Mouse (Mus musculus) left cerebral cortex, postnatal 25 days (tissue): ENCODE data around the gene Tpr. TPM values are rescaled to one million over a fixed set of nuclear protein-coding genes. Genes with fewer than 3 reads are reported as not detected.

Experiments
- DNase-seq, 2 experiments: peaks; one replicate each; pipeline ENCODE4 v3.0.0; 2022; ENCODE audit warnings: low spot score in 2 of 2, mixed read lengths in 1 of 2
- intact Hi-C: fragments of 180-260 bp; cut with DNase I; formaldehyde crosslinking; loops from one replicate; pipeline ENCODE4 v1.15.1; 2025
- total RNA-seq, 2 experiments: library from RNA; stranded (reverse); gene quantifications; 2 replicates each; pipeline ENCODE4 v1.2.3; 2021

The Tpr gene
- total RNA-seq: 100 to 1,000 TPM in 1 of 2 experiments, 10 to 100 TPM in 1; 96.8 to 111 TPM

DNA sequence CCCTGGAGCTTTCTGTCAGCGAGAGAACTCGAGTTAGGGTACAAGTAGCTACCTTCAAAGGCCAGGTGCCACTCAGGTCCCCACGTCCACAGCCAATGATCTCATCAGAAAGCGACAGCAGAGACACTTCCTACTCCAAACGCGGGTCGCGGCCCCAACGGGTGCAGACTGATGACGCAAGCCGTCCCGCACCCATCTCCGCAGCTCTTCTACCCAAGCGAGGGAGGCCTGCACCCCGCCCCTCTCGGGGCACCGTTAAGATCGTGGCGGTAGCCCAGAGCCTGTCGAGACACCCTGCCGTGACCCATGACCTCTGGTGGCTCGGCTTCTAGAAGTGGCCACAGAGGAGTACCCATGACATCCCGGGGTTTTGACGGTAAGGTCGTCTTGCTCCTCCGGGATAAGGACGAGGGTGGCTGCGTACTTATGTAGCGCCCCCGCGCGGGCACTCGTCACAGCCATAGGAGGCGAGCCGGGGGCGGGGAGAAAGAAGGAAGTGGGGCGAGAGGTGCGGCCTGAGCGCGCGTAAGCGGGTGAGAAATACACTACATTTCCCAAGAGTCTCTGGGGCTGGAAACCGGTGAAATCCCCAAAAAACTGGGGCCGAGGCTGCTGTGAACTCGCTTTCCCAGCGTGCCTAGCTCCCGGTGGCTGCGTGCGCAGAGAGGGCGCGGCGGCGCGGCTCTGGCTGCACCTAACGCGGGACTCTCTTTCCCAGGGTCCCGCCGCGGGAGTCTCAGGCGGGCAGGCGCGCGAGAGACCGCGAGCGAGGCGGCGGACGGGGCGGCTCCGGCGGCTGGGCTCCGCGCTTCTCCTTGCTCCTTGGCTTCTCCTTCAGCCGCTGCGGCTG is at the start of gene Tpr, which contains the start of gene Odr4:
Gene Tpr (plus strand): TSS at position 201 of the 850 bp plus-strand sequence.
Gene Odr4 (minus strand): TSS at position 443 of the 850 bp plus-strand sequence.
- intact Hi-C loops: loop anchor here (10.0 kb wide), 2 partner anchors 1032 to 1362 kb away; partner anchors contain the start of genes Edem3, Swt1 and Trmt1l
- peak; percentile 100 for DNase-seq

DNA sequence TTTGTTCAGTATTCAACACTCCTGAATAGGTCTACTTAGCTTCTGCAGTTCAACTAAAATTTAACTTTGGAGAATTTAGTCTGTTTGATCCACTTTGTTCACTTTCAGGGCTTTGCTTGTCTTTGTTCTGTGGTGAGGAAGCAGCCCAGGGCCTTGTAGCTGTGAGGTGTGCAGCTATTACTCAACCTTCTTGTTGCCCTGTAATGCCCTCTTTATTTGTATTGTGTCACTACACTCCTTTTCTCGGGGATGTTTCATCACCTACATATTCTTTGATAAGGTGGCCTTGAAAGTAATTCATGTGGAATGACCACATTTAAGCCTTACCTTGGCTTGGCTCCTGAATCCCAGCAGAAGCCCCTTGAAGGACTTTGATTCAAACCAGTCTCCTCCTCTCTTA is 31.8 kb upstream of the Tpr start:
- intact Hi-C loops: no loop called here
- DNase-seq: no peak

DNA sequence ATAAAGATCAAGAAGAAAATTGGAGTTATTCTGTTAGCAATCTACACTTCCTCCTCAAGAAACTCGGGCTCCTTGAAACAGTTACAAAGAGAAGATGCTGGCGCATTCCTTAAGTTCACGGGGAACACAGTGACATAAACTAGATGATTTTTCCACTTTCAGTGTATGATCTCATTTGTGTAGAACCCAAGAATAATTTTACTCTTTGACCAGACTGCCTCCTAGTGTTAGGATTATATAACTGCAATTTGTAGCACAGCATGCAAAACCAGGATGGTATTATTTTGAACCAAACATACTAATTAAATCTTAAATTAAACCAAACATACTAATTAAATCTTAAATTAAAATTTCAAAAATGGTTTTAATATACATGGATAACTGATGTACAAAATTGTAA is 19.7 kb upstream of the Tpr start:
- intact Hi-C loops: loop anchor here (5.0 kb wide), 1 partner anchor 541 kb away; no protein-coding TSS in a partner anchor

DNA sequence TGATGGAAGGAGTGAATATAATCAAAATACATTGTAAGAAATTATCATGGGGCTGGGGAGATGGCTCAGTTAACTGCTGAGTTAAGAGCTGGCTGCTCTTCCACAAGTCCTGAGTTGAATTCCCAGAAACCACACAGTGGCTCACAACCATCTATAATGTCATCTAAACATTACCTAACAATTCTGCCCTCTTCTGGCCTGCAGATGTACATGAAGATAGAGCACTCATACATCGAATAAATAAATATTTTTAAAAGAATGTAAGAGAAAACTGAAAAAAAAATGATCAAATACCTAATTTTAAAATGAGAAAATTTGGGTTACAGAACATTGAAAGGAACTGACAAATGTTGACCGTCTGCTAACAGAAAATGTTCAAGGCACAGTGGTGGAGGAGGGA is 18.4 kb upstream of the Tpr start:
- intact Hi-C loops: loop anchor here (5.0 kb wide), 1 partner anchor 542 kb away; no protein-coding TSS in a partner anchor
- DNase-seq: no peak

More for the DNA sequence above, 19.7 kb upstream of the Tpr start:
- DNase-seq: no peak

DNA sequence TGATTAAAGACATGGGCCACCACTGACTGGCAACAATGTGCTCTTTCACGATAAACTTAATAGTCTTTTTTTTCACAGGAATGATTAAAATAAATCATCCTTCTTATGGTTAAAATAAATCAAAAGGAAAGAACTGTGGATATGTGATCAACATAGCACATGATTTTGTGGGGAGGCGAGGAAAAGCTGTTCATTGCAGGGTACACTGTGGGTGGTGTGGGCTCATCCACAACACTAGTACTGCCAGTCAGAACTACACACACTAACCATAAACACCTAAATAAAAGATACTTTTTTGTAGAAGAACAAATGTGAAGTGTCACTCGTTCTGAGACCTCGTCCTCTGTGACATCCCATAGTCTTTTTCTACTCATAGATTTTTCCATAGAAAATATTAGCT is 8.5 kb upstream of the Tpr start:
- intact Hi-C loops: no loop called here
- DNase-seq: peak in 1 of 2 experiments; percentile 21

DNA sequence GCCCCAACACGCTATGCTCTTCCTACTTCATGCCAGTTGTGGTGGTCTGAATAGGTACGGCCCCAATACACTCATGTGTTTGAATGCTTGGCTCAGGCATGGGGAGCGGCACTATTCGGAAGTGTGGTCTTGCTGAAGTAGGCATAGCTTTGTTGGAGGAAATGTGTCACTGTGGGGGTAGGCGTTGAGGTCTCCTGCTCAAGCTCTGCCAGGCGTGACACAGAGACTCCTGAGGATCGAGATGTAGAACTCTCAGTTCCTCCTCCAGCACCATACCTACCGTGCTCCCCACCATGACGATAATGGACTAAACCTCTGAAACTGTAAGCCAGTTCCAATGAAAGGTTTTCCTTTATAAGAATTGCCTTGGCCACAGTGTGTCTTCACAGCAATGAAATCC is 5.1 kb upstream of the Tpr start:
- intact Hi-C loops: no loop called here
- DNase-seq: no peak

DNA sequence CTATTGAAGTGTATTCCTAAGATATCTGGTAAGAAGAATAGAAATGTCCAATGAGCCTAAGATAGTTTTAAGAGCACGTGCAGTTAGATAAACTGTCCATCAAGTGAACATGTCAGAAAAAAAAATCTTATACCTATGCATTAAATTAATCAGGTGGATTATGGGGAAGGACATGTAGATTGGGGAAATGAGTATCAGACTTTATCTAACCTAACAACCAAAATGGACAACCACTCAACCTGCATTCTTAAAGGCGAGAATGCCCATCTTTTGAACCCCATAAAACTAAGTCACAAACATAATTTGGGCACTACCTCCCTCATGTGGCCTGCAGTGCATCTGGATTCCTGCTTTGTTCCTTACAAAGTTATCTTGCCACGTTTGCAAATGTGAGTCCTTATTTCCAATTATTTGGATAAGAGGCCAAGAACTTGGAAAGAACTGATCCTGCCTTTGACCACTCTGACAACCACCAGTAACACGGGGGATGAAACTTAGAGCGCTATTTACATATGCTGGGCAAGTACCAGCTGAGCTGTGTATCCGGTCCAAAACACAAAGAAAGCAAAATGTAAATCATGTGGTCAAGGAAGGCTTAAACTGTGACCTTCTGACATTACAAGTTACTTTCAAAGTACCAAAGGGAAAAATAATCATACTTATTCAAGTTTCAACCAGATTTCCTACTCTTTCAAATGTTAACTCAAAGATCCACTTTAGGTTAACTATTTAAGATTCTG is 3.1 kb upstream of the Tpr start:
- intact Hi-C loops: loop anchor here (10.0 kb wide), 2 partner anchors 1035 to 1365 kb away; partner anchors contain the start of genes Edem3, Swt1 and Trmt1l
- no peak for DNase-seq

DNA sequence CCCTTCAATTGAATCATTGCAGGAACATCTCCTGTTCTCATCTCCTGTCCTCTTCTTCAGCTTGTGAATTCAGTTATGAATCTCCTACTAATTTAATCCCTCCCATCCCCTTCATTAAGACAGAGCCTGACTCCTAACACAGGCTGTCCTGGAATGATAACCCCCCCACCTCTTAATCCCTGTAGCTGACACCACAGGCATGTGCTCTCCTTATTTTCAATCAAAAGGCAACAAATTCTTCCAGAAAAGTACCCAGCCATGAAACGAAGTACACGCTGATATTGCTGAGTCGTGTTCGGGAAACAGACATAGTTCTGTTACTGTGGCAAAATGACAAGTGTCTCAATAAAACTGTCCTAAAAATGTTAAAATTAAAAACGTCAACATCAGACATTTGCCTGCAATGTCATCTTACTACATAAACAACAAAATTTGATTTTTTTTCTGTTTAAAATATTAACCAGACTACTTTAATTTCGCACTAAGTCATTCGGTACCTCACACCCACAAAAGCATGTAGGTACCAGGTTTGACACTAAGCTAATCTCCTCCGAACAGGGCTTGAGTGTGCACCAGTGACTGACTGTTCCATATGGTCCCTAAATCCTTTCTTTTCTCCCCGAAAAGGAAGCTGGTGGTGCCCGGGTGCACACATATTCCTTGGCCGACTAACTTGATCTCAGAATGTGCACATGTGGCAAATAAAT is 554 bp upstream of the Tpr start:
- no peak for DNase-seq
- intact Hi-C loops: loop anchor here (10.0 kb wide), 2 partner anchors 1033 to 1363 kb away; partner anchors contain the start of genes Edem3, Swt1 and Trmt1l

DNA sequence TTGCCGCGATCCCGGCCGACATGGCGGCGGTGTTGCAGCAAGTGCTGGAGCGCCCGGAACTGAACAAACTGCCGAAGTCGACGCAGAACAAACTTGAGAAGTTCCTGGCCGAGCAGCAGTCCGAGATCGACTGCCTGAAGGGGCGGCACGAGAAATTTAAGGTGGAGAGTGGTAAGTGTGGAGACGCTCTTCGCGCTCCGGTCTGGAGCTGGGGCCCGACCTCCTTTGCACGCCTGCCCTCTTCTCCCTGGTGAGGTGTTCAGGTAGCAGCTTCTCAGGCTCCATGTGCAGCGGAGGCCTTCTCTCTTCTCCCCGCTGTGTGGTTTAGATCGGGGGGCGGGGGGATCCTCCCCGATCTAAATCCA is 832 bp downstream of the Tpr start:
- DNase-seq: no peak
- intact Hi-C loops: loop anchor here (10.0 kb wide), 2 partner anchors 1031 to 1361 kb away; partner anchors contain the start of genes Edem3, Swt1 and Trmt1l

DNA sequence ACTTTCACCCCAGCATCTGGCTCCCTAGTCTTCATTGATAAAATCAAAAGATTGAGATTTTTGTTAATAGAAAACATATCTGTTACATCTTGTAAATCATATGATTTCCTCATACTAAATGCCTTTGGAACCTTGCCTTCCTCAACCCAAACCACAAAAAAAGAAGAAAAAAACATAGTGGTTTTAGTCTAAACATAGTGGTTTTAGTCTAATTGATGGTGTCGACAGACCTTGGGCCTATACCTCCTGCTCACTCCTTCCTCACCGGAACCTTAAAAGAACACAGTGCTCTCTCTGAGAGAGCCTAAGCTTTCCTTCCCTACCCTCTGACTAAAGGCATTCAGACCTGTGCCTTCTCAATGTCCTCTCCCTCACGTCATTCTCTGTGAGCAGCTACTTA is 3.4 kb downstream of the Tpr start:
- intact Hi-C loops: loop anchor here (10.0 kb wide), 2 partner anchors 1029 to 1359 kb away; partner anchors contain the start of genes Edem3, Swt1 and Trmt1l
- DNase-seq: no peak

DNA sequence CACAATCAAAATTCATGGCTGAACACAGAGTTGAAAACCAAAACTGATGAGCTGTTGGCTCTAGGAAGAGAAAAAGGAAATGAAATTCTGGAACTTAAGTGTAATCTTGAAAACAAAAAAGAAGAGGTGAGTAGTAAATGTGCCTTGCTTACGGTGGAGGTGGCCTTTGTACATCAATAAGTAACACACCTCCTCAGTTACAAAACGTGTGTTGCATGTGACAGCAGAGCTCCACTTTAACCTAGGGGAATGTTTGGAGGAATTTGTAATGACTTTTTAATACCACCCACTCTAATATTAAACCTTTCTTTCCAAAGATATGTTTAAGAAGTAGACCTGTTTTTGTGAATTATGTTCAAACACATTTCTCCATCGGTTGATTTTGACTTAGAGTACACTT is 11.3 kb downstream of the Tpr start:
- no peak for DNase-seq
- intact Hi-C loops: no loop called here

DNA sequence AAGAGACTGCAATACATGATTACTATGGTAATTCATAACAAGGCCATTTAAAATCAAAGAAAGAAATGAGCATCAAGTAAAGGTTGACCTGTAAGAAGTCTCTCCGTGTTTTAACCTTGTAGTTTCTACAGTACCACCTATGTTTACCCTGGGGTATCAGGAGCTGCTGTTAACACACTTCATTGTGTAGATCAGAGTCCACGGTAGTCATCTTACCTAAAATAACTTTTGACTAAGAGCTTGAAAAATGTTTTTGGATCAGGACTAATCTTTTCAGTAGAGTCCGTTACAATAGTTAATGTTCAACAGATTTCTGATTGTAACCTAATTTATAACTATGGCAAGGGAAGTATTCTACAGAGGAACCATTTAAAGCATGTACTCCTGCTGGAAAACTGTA is 11.9 kb downstream of the Tpr start:
- DNase-seq: no peak
- intact Hi-C loops: no loop called here

DNA sequence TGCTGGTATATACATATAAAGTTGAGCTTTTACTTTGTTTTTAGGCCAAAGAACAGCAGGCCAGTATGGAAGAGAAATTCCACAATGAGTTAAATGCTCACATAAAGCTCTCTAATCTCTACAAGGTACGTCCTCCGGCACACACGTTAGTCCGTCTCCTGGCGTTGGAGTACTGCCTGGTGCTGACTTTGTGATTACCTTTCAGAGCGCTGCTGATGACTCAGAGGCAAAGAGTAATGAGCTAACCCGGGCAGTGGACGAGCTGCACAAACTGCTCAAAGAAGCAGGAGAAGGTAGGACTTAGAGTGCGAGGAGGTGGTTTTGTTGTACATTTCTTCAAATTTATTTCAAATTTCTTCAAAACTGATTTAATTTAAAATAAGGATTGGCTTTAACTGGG is 14.6 kb downstream of the Tpr start:
- no peak for DNase-seq
- intact Hi-C loops: no loop called here

DNA sequence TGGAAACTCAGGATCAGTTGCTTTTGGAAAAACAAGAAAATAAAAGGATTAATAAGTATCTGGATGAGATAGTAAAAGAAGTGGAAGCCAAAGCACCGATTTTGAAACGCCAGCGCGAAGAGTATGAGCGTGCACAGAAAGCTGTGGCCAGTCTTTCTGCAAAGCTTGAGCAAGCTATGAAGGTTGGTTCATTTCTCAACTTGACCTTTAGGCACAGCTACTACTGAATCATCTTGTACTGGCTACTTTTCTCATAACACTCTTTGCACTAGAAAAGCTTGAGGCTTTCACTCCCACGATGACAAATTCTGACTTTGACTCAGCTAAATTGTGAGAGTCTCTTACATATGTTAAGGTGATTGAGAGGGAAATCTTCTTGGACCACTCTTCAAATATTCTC is 17.4 kb downstream of the Tpr start:
- intact Hi-C loops: loop anchor here (5.0 kb wide), 1 partner anchor 37 kb away; no protein-coding TSS in a partner anchor
- no peak for DNase-seq

DNA sequence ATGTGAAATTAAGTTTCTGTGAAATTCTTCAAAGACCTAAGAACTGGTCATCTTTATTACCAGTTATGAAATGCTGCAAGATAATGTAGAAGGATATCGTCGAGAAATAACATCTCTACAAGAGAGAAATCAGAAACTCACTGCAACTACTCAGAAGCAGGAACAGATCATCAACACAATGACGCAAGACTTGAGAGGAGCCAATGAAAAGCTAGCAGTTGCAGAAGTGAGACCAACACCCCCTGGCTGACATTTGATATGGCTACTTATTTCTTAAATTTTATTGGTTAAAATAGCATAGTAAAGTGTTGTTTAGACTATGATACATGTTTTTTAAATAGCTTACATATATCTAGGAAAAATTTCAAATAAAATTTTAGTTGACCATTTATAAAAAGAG is 23.4 kb downstream of the Tpr start:
- intact Hi-C loops: no loop called here
- no peak for DNase-seq

DNA sequence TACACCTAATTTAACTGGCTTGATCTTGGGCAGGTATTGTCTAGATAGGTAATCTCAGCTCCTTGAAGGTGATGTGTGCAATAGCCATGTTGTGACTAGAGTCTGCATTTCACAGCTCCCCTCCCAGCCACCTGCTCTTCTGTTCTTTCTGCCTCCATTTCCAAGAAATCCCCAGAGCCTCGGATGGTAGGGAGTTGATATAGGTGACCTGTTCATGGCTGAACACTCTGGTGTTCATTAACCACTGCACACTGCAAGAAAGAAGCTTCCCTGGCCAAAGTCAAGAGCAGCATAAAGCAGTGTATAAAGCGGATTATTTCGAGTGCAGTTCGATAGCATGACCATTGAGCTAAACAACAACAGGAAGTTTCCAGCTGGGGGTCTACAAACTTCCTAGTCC is 25.8 kb downstream of the Tpr start:
- intact Hi-C loops: no loop called here
- DNase-seq: no peak

DNA sequence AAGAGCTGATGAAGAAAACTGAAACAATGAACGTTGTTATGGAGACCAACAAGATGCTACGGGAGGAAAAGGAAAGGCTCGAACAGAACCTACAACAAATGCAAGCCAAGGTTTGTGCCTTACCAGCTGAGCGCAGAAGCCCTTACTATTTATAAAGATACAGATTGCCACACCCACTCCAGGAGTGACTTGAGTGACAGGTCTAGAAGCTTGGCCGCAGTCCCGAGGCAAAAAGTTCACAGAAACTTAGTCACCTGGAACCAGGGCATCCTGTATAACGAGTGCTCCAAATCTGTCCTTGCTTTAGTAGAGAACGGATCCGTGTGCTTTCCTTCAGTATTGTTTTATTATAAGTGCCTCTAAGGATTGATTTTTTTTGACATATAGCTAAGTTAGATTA is 33.0 kb downstream of the Tpr start:
- intact Hi-C loops: loop anchor here (10.0 kb wide), 2 partner anchors 939 to 1009 kb away; no protein-coding TSS in a partner anchor
- DNase-seq: no peak

DNA sequence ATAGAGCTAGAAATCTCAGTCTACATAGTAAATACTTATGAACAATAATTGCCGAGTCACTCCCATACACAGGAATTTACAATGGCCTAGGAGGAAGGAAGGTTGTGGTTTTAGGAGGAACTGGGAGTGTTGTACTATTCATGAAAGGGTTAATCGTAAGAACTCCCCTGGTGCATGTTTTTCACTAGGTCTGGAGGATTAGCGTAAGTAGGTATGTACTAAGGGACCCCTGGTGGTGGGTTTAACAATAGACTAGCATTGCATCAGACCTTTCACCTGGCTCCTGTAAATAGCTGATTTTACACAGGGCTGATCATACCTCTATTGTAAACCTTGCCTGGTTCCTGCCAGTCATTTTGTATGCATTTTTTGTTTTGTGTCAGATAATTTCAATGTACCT is 33.6 kb downstream of the Tpr start:
- no peak for DNase-seq
- intact Hi-C loops: loop anchor here (10.0 kb wide), 2 partner anchors 939 to 1009 kb away; no protein-coding TSS in a partner anchor

DNA sequence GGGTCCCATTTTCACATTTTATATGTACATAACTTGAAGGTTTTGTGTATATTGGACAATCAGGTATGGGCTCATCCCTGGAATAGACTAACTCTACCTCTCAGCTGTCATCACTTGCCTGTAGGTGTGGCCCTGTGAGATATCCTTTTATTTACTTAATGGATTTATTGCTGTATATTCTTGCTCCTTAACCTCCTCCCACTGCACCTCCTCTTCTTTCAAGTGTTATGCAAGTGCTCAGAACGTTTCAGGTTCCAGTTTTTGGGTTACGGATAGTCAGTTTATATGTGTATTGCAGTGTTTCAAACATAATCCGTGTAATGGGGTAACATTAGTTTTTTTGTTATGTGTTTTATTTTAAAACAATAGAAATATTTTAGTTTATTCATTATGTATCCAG is 46.0 kb downstream of the Tpr start:
- no peak for DNase-seq
- intact Hi-C loops: no loop called here

DNA sequence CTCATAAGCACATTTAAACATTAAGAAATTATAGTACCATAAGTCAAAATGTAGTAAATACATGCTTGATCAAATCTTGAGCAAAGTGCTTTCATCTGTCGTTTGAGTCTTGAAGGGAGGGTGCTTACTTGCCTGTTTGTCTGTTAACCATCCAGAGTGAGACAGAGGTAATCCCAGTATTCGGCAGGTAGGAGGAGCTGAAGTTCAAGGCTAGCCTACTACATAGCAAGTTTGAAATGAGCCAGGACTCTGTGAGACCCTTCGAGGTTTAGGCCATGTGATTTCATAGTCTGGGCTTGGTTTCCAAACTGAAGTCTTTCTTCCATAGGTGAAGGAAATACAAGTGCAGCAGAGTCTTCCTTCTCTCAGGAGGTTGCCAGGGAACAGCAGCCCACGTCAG is 49.1 kb downstream of the Tpr start:
- intact Hi-C loops: no loop called here
- DNase-seq: no peak
